Mouse (Mus musculus) 3134 (cell line): ENCODE results near the gene Rai1.

Source experiments
- DNase-seq: peaks from one replicate; pipeline ENCODE4 v3.0.0-alpha.2; 2011; ENCODE audit warnings: low spot score; ENCODE audit not compliant: insufficient read length; ENCODE audit errors: extremely low read depth

The Rai1 gene

DNA sequence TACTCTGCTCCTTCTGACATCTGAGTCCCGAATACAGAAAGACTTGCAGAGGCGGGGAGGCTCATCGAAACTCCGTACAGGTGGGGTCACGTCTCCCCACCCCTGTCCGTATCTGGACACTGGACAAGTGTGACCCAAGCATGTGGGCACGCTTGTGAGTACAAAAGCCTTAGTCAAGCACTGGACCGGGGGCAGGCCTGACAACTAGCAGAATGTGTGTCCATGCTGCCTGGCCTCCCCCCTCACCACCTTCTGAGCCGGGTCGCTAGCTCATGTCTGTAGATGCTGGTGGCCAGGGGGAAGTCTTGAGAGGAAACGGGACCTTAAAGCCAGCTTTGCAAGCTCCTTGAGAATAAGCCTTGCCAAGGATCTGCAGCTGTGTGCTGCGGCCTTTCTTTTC lies 106.9 kb downstream of the Rai1 start:
- no peak for DNase-seq

DNA sequence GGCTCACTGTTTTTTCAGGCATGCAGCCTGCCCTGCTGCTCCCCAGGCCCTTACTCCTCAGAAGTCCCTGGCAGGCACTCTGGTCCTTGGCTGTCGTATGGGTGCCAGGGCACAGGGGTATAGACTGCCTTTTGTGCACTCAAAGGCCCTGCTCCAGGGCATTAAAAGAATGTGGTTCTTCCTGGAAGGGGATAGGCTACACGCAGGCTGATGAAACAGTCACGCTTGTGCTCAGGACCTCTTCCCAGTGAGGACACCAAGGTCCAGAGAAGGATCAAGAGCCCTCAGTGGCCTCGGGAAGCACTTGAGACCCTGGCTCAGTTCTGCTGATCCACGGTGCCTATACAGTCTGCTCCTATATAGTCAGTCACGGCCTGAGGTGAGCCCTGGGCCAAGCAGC lies 108.5 kb downstream of the Rai1 start:
- DNase-seq, result no peak

- DNase-seq, result no peak
Measured at GRCm38 (mm10) chr11:60216671-60217070, 111.9 kb downstream of the Rai1 start.

DNA sequence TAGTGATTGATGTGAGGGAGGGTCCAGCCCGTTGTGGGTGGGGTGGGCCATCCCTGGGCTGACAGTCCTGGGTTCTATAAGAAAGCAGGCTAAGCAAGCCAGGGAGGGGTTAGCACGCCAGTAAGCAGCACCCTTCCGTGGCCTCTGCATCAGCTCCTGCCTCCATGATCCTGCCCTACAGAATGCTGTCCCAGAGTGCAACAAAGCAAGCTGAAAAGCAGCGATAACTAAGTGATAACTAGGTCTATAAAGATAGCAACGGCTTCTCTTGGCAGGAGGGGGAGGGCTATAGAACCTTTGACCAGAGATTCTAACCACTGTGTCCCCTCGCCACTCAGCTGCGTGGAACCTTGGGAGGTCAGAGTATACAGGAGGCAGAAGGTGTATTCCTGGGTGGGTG lies 112.7 kb downstream of the Rai1 start:
- no peak for DNase-seq

DNA sequence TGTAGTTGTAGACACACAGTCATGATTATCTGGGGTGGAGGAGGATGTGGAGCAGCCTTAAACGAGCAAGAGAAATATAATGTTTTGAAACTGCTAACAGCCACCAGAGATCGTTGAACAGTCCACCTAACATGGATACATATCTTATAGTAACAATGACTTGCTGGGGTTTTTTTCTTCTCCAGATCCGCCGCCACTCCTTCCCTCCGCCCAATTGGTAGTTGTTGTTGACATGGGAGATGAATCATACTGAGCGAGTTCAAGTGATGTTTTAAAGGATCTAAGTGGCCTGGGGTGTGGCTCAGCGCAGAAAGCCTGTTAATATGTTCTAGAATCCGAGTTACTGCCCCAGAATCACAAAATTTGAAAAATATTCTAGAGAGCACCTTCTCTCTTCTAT lies 114.8 kb downstream of the Rai1 start:
- no peak for DNase-seq

- DNase-seq, result peak; percentile 96
Measured at GRCm38 (mm10) chr11:60220291-60220804, 115.5 kb downstream of the Rai1 start.

- no peak for DNase-seq
Measured at GRCm38 (mm10) chr11:60221425-60221824, 116.6 kb downstream of the Rai1 start.

DNA sequence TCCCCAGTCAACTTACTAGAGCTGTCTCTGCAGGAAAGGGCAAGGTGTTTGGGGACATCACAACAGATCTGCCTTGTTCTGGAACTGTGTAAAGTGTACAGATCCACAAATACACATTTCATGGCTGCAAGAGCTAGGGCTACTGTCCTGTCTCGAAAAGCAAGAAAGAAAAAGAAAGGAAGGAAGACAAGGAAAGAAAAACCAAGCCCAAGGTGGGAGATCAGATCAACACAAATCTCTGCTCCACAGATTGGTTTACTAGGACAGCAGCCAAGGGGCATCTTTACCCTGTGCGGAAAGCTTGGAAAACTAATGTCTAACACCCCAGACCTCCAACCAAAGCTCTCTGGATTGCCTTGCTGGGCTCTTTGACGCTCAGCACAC lies 117.3 kb downstream of the Rai1 start:
- DNase-seq, result no peak

- DNase-seq, result no peak
Measured at GRCm38 (mm10) chr11:60222469-60223236, 117.8 kb downstream of the Rai1 start, which contains the start of gene Srebf1. Srebf1 (minus strand) TSS chr11:60222581.

GRCm38 (mm10) chr11:60224676-60225075 lies 119.9 kb downstream of the Rai1 start:
- DNase-seq, result no peak

GRCm38 (mm10) chr11:60225874-60226273 lies 121.1 kb downstream of the Rai1 start:
- DNase-seq, result no peak

DNA sequence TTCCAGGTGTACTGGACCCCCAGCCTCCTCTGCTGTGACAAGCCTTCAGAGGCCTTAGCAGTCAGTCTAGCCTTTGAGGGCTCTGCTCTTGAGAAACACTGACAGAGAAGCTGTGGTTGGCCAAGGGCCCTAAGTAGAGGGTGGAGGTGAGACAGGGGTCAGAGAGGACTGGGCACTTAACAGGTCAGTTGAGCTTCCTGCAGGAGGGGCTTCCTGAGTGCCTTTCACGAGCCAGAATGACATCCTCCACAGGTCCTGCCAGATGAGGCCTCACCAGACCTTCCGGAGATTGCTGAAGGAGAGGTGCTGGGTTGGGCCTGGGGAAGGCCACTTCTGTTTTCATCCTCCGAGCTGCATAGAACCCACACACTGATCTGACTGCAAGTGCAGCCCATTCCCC lies 123.7 kb downstream of the Rai1 start:
- DNase-seq, result no peak

- DNase-seq, result no peak
Measured at GRCm38 (mm10) chr11:60229821-60230220, 125.0 kb downstream of the Rai1 start.

- no peak for DNase-seq
Measured at GRCm38 (mm10) chr11:60230512-60230911, 125.7 kb downstream of the Rai1 start.

- no peak for DNase-seq
Measured at GRCm38 (mm10) chr11:60231326-60231725, 126.5 kb downstream of the Rai1 start.

DNA sequence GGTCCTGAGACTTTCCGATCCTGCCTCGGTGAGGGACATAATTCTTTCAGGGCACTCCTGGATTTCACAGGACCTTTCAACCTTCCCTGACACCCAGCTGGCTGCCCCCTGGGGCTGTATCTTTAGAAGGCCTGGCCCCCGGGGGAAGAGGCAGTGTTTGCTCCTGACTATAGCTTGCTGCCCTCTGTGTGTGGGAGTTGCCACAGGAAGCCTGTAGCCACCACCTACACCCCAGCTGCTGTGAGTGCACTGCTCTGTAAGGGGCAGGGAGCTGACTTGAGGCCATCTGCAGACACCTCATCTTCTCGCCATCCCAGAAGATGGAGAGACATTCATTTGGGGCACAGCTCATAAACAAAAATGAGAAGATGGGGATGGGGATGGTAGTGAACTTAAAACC lies 127.1 kb downstream of the Rai1 start:
- no peak for DNase-seq

GRCm38 (mm10) chr11:60232441-60233058 lies 127.7 kb downstream of the Rai1 start:
- no peak for DNase-seq

GRCm38 (mm10) chr11:60233235-60233634 lies 128.4 kb downstream of the Rai1 start:
- no peak for DNase-seq

GRCm38 (mm10) chr11:60235351-60235750 lies 130.5 kb downstream of the Rai1 start:
- no peak for DNase-seq

GRCm38 (mm10) chr11:60240509-60240908 lies 135.7 kb downstream of the Rai1 start:
- DNase-seq, result no peak

DNA sequence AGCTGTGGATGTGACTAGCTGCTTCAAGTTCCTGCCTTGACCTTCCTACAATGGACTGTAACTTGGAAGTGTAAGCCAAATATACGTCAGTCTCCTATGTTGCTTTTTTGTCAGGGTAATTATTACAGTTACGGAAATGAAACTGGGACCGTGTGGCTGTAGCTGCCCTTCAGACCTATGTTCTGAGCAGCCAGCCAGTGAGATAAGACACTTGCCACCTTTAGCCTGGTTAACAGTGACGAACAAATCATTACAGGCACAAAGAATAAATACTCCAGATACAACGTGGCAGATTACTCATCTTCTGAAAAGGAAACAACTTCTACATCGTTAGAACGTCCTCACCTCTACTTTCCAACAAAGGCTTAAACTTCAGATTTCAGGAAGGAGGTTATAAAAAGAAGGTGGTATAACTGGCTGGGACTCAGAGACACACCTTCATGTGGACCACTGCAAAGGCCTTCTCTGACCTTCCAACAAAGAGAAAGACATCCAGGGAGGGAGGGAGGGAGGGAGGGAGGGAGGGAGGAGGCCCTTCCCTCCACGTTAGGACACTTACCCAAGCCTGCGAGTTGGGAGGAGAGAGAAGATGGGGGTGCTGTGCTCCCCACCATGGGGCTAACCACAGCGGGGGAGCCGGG lies 139.8 kb downstream of the Rai1 start:
- no peak for DNase-seq

DNA sequence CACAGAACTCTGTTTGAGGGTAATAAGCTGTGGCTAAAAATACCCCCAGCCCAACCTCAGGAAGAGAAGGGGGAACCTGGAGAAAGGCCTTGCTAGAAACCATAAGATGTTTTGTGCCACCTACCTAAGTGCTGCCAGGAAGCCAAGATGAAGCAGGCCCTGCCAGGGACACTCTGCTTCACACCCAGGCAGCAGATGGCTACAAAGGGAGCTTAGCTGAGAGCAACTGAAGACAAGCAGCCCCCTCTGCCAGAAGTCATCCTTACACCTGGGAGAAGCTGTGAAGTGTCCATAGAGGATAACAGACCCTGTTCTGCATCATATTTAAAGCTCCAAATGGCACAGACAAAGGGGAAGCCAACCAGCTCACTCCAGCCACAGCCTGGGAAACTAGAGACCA lies 141.3 kb downstream of the Rai1 start:
- DNase-seq, result no peak
